Mouse (Mus musculus) liver, adult (tissue): ENCODE data around the gene Mbnl1.

Source experiments
- GATA4 ChIP-seq: IDR thresholded peaks from 2 replicates; pipeline ENCODE4 v1.6.1; 2014; ENCODE audit warnings: mild to moderate bottlenecking, low read length; ENCODE audit not compliant: insufficient replicate concordance

Gene Mbnl1

DNA sequence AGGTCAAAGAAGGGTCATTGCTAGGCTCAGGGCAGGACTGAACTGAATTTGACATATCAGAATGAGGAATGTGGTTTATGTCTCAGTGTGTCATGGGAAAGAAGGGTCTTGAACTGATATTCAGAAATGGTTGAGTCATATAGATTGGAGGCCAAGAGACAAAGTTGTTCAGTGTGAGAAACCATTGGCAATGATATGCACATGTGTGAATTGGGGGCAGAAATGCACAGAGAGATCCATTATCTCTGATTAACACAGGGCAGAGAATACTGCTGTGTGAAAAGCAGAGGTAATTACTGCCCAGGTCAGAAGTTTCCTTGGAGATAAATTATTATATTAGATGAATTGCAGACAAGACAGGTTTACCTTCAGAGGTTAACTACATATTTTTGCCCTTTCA is 10.7 kb downstream of the Mbnl1 start:
- TF ChIP-seq GATA4, result no peak

DNA sequence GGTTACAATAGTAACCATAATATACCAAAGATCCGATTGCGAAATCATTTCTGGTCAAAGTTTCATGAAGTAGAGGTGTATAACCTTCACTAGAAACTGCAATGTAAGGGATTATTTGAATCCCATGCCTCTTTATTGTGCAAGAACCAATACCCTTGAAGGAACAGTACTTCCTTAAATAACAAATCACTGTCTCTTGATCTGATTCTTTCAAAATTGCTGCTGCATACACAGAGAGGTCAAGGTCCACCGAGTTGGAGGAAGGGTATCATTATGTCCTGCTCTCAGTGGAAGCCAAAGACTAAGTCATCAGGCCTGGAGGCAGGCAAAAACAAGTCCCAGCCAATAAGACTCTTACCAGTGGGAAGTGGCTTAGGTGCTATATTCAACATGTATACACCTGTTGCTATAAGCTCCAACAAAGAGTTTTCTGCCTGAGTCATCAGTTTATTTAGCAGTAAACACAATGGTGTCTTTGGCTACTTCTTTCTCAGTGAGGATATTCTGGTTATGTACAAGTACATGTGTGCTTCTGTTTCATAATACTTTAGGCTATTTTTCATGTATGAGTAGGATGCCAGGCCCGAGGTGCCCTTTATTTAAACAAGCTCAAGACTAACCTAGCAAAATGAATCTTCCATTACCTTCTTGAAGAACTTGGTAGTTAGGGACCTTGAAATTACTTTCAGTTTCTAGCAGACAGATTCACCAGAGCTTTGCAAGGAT is 13.5 kb downstream of the Mbnl1 start:
- TF ChIP-seq GATA4, result no peak

DNA sequence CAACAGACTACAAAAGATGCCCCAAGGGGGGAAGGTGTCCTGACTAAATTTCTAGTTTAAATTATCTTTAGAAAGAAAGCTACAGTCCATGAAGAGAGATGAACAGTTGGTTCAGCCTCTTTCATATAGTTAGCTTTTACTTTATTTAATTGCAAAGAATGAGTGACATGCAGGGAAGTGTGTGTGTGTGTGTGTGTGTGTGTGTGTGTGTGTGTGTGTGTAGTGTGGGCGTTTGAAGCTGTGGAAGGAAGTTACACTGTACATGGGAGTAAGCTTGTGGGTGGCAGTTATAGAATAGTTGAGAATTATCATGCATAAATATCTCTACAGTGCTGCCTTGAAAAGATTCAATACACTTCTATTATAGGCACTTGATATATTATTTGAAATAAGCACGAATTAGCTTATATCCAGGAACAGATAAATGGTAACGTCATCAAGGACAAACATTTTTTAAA is 14.1 kb downstream of the Mbnl1 start:
- no peak for TF ChIP-seq GATA4

DNA sequence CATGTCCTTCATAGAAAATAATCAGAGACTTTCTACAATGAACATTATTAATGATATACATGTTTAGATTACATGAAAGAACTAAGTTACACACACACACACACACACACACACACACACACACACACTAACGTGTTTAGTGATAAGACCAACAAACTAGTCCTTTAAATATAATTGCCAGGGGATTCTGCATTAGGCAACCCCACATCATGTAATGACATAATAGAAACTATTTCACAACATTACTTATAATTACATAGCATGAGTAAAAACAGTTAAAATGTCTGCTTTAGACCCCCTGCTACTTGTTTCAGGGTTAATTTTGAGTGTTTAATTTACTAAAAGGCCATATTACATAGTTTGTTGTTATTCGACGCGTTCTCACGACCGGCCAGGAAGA is 16.9 kb downstream of the Mbnl1 start:
- TF ChIP-seq GATA4, result no peak

DNA sequence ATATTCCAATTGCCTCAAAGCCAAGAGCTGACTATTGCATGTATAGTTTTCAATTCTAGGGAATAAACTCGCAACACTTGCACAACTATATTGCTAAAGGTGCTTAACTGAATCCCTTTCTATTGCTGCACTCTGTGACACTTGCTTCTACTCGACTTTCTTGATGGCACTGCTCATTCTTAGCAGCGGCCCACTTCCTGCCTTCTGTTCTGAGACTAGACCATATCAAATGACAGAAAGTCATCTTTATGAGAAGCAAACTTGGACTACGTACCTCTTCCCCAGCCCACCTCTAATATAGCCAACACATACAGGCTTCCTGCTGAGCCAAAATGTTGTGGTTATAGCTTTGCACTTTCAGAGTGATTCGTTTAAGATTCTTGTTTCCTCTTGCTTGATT is 23.6 kb downstream of the Mbnl1 start:
- TF ChIP-seq GATA4, result no peak

DNA sequence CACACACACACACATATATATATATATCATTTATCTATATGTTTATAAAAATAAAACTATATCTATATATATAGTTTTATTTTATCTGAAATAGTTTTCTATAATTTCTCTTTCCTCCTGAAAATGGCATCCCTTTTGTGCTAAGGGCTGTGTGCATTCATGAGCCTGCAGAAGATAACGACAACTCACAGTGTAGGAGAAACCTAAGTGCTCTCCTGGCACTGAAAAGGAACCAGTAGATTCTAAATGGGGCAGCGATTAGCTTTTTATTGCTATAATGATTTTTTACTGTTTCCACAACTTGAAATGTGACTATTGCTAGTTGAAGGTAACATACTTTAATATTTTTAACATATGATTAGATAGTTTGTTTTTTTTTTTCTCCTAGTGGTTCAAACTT is 25.5 kb downstream of the Mbnl1 start:
- no peak for TF ChIP-seq GATA4

DNA sequence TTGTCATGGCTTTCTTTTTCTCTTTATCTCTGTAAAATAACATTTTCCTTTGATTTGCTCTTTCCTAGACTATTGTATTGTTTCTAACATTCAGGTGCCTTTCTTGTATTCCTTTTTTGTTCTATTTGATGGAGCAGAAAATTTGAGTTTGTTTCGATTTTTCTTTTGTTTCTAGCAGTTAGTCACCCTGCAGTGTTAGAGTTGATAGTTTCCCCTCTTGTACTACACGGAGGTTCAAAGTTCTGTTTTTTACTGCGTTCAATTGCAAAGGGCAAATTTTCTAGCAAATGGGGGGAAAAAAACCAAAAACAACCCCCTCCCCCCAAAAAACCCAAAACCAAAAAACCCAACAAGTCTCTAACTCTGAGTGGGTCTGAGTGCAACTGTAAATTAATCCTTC is 26.0 kb downstream of the Mbnl1 start:
- no peak for TF ChIP-seq GATA4

DNA sequence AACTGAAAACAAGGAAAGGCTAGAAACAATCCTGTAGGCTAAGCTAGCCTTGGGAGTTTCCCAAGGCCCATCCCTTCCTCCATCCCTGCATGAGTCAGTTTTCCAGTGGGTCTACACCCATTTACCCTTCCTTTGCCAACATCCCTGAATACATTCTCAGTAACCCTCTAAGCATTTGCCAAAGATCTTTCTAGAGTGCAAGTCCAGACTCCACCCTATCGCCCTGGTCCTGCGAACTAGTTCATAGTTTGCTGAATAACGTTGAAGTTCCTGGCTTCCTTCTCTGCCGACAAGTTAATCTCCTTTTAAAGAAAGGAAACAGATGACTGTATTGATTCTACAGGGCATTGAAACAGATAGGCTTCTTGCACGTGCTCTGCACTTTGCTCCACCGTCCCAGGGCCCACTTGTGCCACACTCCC is 26.5 kb downstream of the Mbnl1 start:
- TF ChIP-seq GATA4, result no peak

DNA sequence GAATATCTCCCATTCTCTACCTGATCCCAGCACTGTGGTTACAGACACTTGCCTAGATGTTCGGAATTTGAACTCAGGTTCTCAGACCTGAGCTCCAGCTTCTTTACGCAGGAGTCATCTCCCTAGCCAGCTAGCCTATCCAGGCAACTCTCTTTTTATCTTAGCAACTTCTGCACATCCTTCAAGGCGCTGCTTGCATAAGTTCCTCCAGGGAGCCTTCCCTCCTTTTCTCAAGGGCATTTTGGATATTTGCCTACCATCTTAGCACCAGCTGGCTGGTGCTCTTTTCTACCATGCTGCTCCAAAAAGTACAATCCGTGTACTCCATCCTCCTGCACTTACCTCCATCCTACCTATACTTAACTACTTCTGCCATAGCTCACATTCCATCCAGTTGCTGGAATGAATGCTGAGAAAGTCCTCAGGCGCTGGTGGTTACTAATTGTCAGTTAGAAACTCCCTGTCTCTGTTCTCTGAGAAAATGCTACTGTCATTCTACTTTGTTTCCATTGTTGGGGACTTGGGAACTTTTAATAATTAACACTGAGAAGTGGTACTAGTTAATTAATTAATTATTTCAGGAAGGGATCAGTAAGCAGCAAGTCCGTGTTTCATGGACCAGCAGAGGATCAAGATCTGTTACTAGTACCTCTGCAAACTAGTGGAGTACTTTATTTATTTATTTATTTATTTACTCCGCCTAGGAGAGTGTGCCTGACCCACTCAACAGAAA is 27.3 kb downstream of the Mbnl1 start:
- no peak for TF ChIP-seq GATA4

DNA sequence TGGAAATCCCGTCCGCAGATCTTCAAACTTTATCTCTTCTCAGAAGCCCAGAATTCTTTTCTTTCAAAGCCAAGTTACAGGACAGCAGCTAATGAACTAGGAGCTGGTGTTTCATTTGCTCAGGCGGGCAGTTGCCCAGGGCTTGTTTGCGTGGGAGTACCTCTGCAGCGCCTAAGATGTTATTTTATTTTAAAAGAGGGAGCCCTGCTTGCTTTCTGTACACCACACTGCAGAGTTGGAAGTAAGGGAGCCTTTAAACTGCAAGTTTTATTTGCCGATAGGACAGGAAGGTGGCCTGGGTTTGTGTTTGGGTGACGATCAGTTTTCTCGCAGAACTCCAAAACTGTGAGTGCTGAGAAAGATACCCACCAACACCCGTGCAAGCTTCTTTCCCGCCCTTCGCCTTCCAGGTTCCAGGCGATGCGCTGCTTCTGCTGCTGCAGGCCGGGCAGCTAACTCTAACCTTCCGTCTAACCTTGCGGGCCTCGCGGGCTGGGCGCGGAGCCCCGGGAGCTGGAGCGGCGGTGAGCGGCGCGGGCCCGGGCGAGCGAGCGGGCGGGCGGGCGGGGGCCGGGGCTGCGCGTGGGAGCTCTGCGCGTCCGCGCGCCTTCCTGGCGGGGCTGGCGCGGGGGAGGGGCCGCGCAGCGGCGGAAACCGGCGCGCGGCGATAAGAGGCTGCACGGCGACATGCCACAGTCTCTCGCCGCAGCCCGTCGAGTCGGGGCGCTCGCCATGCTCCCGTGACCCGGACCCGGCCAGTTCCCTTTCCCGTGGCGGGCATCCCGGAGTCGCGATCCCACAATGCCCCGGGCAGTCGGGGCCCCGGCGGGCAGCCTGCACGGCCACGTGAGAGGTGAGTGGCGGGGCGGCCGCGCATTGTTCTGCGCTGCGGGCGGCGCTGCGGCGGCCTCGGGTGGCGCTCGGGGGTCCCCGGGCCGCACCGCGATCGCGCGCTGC is 28.2 kb downstream of the Mbnl1 start:
- TF ChIP-seq GATA4, result peak; percentile 96; the same call in 1 of the 2 replicates

DNA sequence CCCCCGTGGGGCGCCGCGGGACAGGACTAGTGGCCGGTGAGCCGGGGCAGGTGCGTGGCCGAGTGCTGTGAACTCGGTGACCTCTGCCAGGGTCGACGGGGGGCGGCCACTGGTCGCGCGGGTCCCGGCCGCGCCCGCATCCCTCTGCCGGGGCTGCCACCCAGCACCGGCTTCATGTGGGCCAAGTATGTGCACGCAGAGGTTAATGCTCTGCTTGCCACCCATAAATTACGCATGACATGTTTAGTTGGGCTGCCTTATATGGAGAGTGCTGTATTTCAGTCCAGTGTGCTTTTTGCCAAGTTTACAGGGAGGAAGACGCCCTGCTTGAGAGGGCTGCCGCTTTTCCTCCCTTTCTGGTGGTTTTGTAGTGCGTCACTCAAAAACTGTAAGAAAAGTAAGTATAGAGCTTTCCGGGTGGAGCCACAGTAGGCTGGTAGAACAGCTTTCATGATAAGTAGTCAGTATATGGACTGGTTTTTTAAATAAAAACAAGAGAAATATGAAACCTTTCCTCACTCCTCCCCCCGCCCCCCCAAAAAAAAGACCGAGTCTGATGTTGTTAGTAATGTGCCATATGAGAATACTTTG is 29.0 kb downstream of the Mbnl1 start:
- TF ChIP-seq GATA4, result no peak

DNA sequence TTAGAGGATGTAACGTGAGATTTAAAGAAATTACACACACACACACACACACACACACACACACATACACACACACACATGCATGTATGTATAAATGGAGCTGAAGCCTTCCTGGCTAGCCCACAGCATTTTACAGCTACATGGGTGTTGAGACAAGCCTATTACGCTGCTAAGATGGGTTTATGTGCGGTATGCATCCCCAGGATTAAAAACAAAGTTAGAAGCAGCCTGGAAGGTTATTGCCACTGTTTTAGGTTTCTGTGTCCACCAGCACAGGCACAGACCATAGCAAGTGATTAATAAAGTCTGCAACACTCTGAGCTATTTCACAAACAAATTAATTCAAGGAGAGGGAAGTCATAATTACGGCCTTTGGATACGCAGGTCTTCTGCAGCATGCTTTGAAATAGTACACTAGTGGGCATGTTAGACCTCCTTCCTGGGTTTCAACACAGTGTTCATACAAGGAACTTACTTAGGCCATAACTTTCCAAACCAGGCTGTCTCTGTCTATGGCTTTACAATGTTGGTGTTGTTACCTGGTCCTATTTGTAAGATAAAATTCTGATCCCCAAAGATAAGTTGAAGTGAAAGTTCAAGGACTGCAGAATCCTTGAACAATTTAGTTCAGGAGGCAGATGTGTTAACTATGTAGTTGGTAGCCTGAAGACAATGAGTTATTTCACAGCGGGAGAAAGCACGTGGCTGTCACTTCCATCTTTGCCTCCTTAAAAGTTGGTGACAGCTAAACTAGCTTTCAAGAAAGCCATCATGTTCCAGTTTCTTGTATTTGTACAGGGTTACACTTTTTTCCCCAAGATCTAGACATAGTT is 29.7 kb downstream of the Mbnl1 start:
- TF ChIP-seq GATA4, result no peak

DNA sequence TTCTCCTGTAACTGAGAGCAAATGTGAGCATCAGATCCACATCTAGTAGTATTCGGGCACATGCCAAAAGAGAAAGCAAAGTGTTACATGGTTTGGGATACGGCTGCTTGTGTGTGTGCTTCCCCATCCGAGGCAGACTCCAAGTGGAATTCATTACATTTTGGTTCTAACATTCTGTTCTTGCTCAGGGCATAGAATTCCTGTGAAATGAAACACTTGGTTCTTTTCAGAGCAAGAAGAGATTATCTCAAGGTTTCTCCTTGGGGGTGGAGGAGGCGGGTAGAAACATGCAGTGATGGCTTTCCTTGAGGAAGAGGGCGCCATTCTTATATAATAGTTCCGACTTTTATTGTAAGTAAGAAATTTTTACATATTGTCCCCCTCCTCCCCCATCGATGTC is 30.6 kb downstream of the Mbnl1 start:
- no peak for TF ChIP-seq GATA4

DNA sequence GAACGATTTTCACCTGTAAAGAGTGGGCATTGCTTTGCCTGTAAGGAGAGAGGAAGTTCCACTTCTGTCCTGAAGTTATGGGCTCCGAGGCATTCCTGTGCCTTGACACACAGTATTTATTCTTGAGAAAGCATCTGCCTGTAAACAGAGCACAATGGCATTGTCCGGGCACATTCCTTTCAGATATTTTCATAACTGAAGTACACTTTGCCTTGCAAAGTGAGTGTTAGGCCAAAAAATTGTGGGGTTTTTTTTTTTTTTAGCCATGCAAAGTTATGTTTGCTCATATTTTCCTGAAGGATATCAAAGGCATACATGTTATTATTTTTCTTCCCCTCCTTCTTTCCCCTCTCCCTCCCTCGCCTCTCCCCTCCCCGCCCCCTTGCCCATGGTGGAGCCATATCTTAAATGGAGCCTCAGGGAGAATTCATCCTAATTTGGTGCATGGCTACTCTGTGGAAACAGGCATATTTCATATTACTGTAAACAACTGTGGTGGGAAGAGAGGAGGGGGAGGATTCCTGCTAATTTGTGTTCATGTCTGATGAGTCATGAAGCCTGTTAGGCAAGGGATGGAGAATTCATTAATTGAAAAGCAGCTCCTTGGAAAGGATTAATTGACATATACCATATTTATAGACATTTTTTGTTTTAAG is 32.3 kb downstream of the Mbnl1 start:
- no peak for TF ChIP-seq GATA4

DNA sequence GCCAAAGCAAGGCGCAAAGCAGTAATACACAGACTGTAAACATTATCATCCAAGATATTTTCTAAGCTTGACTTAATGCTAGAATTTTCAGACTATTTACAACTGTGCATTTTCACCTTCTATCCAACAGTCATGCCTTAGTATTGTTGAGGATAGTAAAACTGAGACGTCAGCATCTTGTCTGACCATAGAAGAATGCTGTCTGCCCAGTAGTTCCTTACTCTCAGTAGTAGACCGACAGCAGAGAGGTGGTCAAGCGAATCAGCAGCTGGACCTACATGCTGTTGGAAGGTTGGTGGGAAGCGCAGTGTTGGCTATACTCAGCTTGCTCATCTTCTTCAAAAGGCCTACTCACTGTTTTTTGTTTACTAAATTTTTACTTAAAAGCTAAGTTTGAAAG is 34.2 kb downstream of the Mbnl1 start:
- no peak for TF ChIP-seq GATA4
